Mouse (Mus musculus) intestine, embryonic 15.5 days (tissue): ENCODE data around the gene Esr1. TPM values are rescaled to one million over a fixed set of nuclear protein-coding genes. Genes with fewer than 3 reads are reported as not detected.
A peak's percentile ranks its signal among the peaks of the same experiment; 100 is the strongest.

Experiments
- ATAC-seq: fragments of 200-750 bp; cut with Nextera tagmentation; 2 replicates; pipeline ENCODE4 v1.8.0; 2017; ENCODE audit warnings: moderate TSS enrichment, moderate library complexity
- H3K27ac ChIP-seq: fragments of 300-500 bp; sonication (generic); 2 replicates; pipeline ENCODE4 v1.5.1; 2015; ENCODE audit warnings: mild to moderate bottlenecking, inconsistent platforms
- H3K27me3 ChIP-seq: fragments of 300-500 bp; sonication (generic); replicated peaks from 2 replicates; pipeline ENCODE4 v1.6.1; 2015; ENCODE audit warnings: inconsistent platforms
- H3K36me3 ChIP-seq: fragments of 300-500 bp; sonication (generic); 2 replicates; pipeline ENCODE4 v1.6.1; 2015; ENCODE audit warnings: inconsistent platforms
- H3K4me1 ChIP-seq: fragments of 300-500 bp; sonication (generic); replicated peaks from 2 replicates; pipeline ENCODE4 v1.6.1; 2015; ENCODE audit warnings: inconsistent platforms
- H3K4me2 ChIP-seq: fragments of 300-500 bp; sonication (generic); replicated peaks from 2 replicates; pipeline ENCODE4 v1.6.1; 2015; ENCODE audit warnings: mild to moderate bottlenecking, inconsistent platforms
- H3K4me3 ChIP-seq: fragments of 300-500 bp; sonication (generic); replicated peaks from 2 replicates; pipeline ENCODE4 v1.5.1; 2015; ENCODE audit warnings: inconsistent platforms
- H3K9ac ChIP-seq: fragments of 300-500 bp; sonication (generic); 2 replicates; pipeline ENCODE4 v1.6.1; 2015; ENCODE audit warnings: inconsistent platforms
- H3K9me3 ChIP-seq: fragments of 300-500 bp; sonication (generic); 2 replicates; pipeline ENCODE4 v1.6.1; 2016; ENCODE audit warnings: inconsistent platforms
- WGBS: fragments of 180-500 bp; shearing (Covaris S2); methylation state at CpG from one replicate; pipeline ENCODE4 v1.1.7; 2015; 5-methylcytosine and 5-hydroxymethylcytosine counted together
- polyA plus RNA-seq: library from polyadenylated mRNA; unstranded; fragments of >200 nt; fragmentation: Nextera tagmentation; extraction: Ambion mirVana; gene quantifications from 2 replicates; pipeline ENCODE4 v1.2.1, GENCODE M21; 2015

Esr1 gene
- polyA plus RNA-seq, 1 experiment from 2014 or later, result 0.59 TPM

- 90% methylated on average over 2 of the region's 2 CpGs for WGBS
These were observed 365.2 kb downstream of the Esr1 start for GRCm38 (mm10) chr10:4976557-4976956.

DNA sequence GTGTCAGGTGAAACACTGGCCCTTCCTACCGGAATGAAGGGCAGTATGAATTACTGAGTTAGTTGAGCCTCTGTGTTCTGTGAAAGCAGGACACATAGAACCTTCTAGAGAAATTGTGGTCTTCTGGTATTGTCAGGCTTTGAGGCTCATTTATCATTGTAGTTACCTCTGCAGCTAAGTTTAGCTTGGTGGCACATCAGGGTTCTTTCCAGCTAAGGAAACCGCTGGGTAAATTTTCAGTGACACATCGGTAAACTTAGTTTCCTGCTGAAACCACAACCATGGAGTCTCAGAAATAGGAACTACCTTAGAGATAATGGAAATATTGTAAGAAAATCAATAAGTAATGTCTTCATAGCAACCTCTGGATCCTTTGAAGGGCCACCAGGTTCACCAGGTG, 366.0 kb downstream of the Esr1 start:
- ATAC-seq, result no peak
- no peaks in the 10 kb centered on the region for H3K27me3 ChIP-seq
- no peak overlapping the region for H3K4me3 ChIP-seq
- H3K9me3 ChIP-seq, result no peaks in the 10 kb centered on the region
- no peaks in the 10 kb centered on the region for H3K4me1 ChIP-seq
- 90% methylated on average over 3 of the region's 3 CpGs for WGBS
- no peak overlapping the region for H3K4me2 ChIP-seq
- H3K27ac ChIP-seq, result no peak overlapping the region
- no peak overlapping the region for H3K9ac ChIP-seq
- no peaks in the 10 kb centered on the region for H3K36me3 ChIP-seq

More at GRCm38 (mm10) chr10:4976557-4976956, 365.2 kb downstream of the Esr1 start:
- H3K4me2 ChIP-seq, result no peak overlapping the region
- no peak overlapping the region for H3K4me3 ChIP-seq
- no peaks in the 10 kb centered on the region for H3K9me3 ChIP-seq
- no peak overlapping the region for H3K9ac ChIP-seq
- ATAC-seq, result no peak
- no peaks in the 10 kb centered on the region for H3K4me1 ChIP-seq
- H3K27ac ChIP-seq, result no peak overlapping the region
- H3K27me3 ChIP-seq, result no peaks in the 10 kb centered on the region
- no peaks in the 10 kb centered on the region for H3K36me3 ChIP-seq

DNA sequence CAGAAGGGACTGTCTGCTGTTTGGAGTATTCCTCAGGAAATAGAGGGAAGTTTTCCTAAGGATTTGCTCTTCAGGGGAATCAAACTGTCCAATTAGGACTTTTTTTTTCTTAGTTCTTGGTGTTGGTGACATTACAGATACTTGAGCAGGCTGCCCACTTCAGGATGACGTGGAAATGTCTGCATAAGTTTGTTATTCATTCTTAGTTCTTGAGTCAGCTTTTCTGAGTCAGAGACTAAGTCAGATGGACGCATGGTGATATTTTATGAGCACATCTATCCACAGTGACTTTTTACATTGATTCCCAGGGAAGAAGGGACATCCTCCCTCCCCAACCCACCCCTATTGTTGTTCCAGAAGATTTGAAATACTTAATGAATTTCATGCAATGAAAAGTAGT, 372.5 kb downstream of the Esr1 start:
- H3K4me1 ChIP-seq, result no peaks in the 10 kb centered on the region
- H3K4me3 ChIP-seq, result no peak overlapping the region
- no peak overlapping the region for H3K4me2 ChIP-seq
- no peaks in the 10 kb centered on the region for H3K27me3 ChIP-seq
- ATAC-seq, result no peak
- no peaks in the 10 kb centered on the region for H3K9me3 ChIP-seq
- no peak overlapping the region for H3K27ac ChIP-seq
- H3K36me3 ChIP-seq, result no peaks in the 10 kb centered on the region
- H3K9ac ChIP-seq, result no peak overlapping the region
- WGBS, result 61% methylated on average over 2 of the region's 2 CpGs

DNA sequence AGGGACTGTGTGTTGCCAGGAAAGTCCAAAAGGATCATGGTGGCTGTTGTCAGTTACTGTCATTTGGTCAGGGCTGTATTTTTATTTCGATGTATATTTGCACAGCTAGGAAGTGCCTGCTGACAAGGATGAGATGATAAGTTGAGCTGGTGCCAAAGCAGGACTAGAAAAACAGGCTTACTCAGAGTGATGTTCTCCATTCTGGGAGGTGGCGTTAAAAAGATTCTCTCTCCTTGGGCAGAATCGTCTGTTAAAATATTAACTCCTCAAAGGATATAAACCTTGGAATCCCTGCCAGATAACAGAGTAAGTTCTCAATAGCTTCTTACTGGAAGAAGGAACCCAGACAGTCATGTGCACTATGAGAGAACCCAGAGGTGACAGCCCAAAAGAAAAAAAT, 382.4 kb downstream of the Esr1 start:
- no peak overlapping the region for H3K9ac ChIP-seq

DNA sequence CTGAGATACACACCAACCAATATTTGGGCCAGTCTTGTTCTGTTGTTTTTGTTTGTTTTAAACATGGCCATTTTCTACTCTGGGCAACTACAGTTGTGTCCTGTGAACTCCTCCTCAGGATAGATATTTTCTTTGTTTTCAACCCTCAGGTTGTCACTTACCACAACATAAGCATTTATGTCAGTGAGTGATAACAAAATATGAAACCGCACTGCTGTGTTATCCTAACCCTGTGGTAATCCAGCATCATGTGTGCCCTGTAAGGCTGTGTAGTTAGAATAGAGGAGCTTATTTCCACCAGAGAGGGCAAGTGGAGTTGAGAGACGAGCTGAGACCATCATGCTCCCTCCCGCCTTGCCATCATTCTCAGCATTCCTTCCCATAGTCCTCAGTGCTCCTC, 385.2 kb downstream of the Esr1 start:
- Histone ChIP-seq H3K9ac (no peak overlapping the region), H3K4me2 (no peak overlapping the region), H3K4me1 (no peaks in the 10 kb centered on the region), H3K4me3 (no peak overlapping the region), H3K9me3 (no peaks in the 10 kb centered on the region), H3K27ac (no peak overlapping the region), H3K36me3 (no peaks in the 10 kb centered on the region), H3K27me3 (no peaks in the 10 kb centered on the region)
- ATAC-seq, result no peak
- WGBS, result 78% methylated on average over 3 of the region's 3 CpGs

More for the DNA sequence above, 382.4 kb downstream of the Esr1 start:
- 38% methylated on average over 3 of the region's 3 CpGs for WGBS
- Histone ChIP-seq H3K9me3 (no peaks in the 10 kb centered on the region), H3K4me3 (no peak overlapping the region), H3K27ac (no peak overlapping the region), H3K4me2 (no peak overlapping the region), H3K27me3 (no peaks in the 10 kb centered on the region), H3K4me1 (no peaks in the 10 kb centered on the region), H3K36me3 (no peaks in the 10 kb centered on the region)
- ATAC-seq, result 0 out of 2 replicates have a peak, but pooled peaks have one; percentile 45

DNA sequence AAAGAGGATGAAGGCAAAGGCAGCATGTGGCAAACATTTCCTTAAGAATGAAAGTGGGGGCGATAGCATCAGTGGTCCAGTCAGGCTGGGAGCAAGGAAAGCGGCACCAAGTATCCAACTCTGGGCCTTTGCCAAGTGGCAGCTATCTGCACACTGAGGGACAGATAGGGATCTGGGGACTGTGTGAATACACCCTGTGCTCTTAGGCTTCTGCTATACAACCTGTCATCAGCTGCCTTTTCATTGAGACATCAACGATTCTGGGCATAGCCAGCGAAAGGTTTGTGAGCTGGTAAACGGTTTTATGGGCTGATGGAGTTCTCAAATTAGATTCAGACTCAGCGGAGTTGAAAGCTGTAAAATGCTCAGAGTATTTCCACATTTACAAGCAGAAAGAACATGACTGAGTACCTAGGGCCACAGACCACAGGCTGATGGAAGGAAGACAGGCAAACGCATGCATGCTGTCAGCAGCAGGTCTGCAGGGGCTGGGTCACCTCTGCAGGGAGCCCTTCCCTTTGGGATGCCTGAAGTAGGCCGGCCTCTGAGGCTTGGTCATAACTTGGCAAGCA, 397.5 kb downstream of the Esr1 start:
- ATAC-seq, result no peak
- no peak overlapping the region for H3K9ac ChIP-seq
- H3K4me1 ChIP-seq, result no peaks in the 10 kb centered on the region
- 69% methylated on average over 8 of the region's 8 CpGs for WGBS
- no peak overlapping the region for H3K4me2 ChIP-seq
- H3K9me3 ChIP-seq, result no peaks in the 10 kb centered on the region
- H3K27me3 ChIP-seq, result no peaks in the 10 kb centered on the region
- H3K4me3 ChIP-seq, result no peak overlapping the region
- H3K27ac ChIP-seq, result no peak overlapping the region
- no peaks in the 10 kb centered on the region for H3K36me3 ChIP-seq

DNA sequence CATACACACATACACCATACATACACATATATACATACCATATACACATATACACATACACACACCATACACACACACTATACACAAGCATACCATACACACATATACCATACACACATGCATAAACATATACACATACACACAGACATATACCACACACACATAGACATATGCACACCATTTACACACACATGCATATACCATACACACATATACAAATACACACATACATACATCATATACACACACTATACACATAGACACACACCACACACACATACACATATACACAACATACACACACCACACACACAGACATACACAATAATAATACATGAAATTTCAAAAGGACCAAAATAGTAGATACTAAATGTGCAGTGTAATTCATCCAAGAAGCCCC, 400.6 kb downstream of the Esr1 start:
- no peaks in the 10 kb centered on the region for H3K36me3 ChIP-seq
- no peaks in the 10 kb centered on the region for H3K27me3 ChIP-seq
- no peak overlapping the region for H3K4me3 ChIP-seq
- H3K4me1 ChIP-seq, result no peaks in the 10 kb centered on the region
- no peaks in the 10 kb centered on the region for H3K9me3 ChIP-seq
- no peak overlapping the region for H3K9ac ChIP-seq
- no peak for ATAC-seq
- H3K27ac ChIP-seq, result no peak overlapping the region
- H3K4me2 ChIP-seq, result no peak overlapping the region

- ATAC-seq, result no peak
- no peaks in the 10 kb centered on the region for H3K9me3 ChIP-seq
- no peak overlapping the region for H3K4me3 ChIP-seq
- H3K27ac ChIP-seq, result no peak overlapping the region
- no peaks in the 10 kb centered on the region for H3K27me3 ChIP-seq
- no peak overlapping the region for H3K9ac ChIP-seq
- H3K36me3 ChIP-seq, result no peaks in the 10 kb centered on the region
- H3K4me1 ChIP-seq, result no peaks in the 10 kb centered on the region
- 74% methylated on average over 1 of the region's 1 CpGs for WGBS
- H3K4me2 ChIP-seq, result no peak overlapping the region
These were observed 403.6 kb downstream of the Esr1 start for GRCm38 (mm10) chr10:5014976-5015375.

- Histone ChIP-seq H3K36me3 (no peaks in the 10 kb centered on the region), H3K4me2 (no peak overlapping the region), H3K4me3 (no peak overlapping the region), H3K9me3 (no peaks in the 10 kb centered on the region), H3K9ac (no peak overlapping the region), H3K27me3 (no peaks in the 10 kb centered on the region), H3K27ac (no peak overlapping the region), H3K4me1 (no peaks in the 10 kb centered on the region)
- 67% methylated on average over 1 of the region's 1 CpGs for WGBS
- ATAC-seq, result no peak
These were observed 405.8 kb downstream of the Esr1 start for GRCm38 (mm10) chr10:5017148-5017547.

DNA sequence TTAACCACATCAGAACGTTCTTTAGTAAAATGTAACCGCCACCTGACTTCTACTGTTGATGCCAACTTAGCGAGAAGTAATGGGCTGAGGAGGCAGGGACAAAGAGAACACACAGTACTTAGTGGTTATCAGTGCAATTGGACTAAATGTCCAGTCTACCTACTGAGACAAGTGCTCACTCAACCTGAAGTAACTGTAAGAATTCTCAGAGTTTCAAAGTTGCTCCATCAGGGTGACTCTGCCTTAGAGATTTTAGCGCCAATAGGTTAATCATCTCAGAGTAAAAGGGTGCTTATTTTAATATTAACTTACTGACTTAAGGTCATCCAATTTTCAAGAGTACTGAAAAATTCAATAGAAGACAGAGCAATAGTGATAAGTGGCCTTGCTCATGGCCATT, 414.5 kb downstream of the Esr1 start:
- no peaks in the 10 kb centered on the region for H3K36me3 ChIP-seq
- ATAC-seq, result no peak
- no peak overlapping the region for H3K4me3 ChIP-seq
- no peaks in the 10 kb centered on the region for H3K4me1 ChIP-seq
- 93% methylated on average over 4 of the region's 4 CpGs for WGBS
- no peak overlapping the region for H3K9ac ChIP-seq
- no peak overlapping the region for H3K4me2 ChIP-seq
- H3K27ac ChIP-seq, result no peak overlapping the region
- H3K9me3 ChIP-seq, result no peaks in the 10 kb centered on the region
- H3K27me3 ChIP-seq, result no peaks in the 10 kb centered on the region

DNA sequence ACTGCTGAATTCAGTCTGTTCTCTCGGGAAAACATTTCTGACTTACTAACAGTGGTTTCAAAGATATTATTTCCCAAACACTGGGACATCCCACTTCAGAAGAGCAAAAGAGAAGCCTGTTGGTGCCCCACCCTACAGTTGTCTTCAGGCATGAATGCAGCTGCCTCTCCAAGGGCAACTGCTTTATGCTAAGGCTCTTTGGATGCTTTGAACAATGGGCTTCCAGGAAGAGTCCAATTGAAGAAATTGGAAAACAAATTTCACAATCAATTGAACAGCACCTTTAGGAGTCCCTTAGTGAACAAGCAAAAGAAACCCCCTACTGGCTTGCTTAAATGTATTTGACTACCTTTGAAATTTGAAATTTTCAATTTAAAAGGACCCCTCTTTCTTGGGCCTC, 415.8 kb downstream of the Esr1 start:
- Histone ChIP-seq H3K9ac (no peak overlapping the region), H3K27me3 (no peaks in the 10 kb centered on the region), H3K4me3 (no peak overlapping the region), H3K27ac (no peak overlapping the region), H3K36me3 (no peaks in the 10 kb centered on the region), H3K4me2 (no peak overlapping the region), H3K9me3 (no peaks in the 10 kb centered on the region), H3K4me1 (no peaks in the 10 kb centered on the region)
- 90% methylated on average over 1 of the region's 1 CpGs for WGBS
- ATAC-seq, result no peak

- no peak for ATAC-seq
- Histone ChIP-seq H3K4me1 (no peaks in the 10 kb centered on the region), H3K27me3 (no peaks in the 10 kb centered on the region), H3K9ac (no peak overlapping the region), H3K4me2 (no peak overlapping the region), H3K9me3 (no peaks in the 10 kb centered on the region), H3K36me3 (no peaks in the 10 kb centered on the region), H3K4me3 (no peak overlapping the region), H3K27ac (no peak overlapping the region)
- 86% methylated on average over 9 of the region's 9 CpGs for WGBS
These were observed 416.9 kb downstream of the Esr1 start for GRCm38 (mm10) chr10:5028301-5028700.

DNA sequence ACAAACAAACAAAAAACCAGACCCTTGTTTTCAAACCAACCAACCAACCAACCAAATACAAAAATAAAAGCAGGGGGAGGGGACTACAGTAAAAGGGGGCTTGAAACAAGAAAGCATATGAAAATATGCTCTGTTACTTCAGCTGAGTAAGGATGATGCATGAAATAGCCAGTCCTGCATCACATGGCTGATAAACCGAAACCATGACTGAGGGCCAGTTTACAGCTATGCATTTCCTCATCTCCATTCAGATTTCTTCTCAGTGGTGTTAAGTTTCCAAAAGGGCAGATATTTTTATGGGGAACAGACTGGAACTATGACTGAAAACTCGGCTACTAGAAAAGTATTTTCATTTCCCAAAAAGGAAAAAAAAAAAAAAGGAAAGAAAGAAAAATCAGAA, 417.8 kb downstream of the Esr1 start:
- H3K9ac ChIP-seq, result no peak overlapping the region
- no peaks in the 10 kb centered on the region for H3K27me3 ChIP-seq
- H3K4me3 ChIP-seq, result no peak overlapping the region
- WGBS, result 84% methylated on average over 2 of the region's 2 CpGs
- H3K4me1 ChIP-seq, result no peaks in the 10 kb centered on the region
- H3K4me2 ChIP-seq, result no peak overlapping the region
- H3K36me3 ChIP-seq, result no peaks in the 10 kb centered on the region
- no peak for ATAC-seq
- H3K27ac ChIP-seq, result no peak overlapping the region
- H3K9me3 ChIP-seq, result no peaks in the 10 kb centered on the region
